Mouse (Mus musculus) liver, adult 2 months (tissue): ENCODE results near the gene Aldh5a1.

Source experiments
- CTCF ChIP-seq: fragments of 200-500 bp; IDR thresholded peaks from 2 replicates; pipeline ENCODE4 v1.5.1; 2011; ENCODE audit warnings: low read depth, low read length, control low read depth
- POLR2A ChIP-seq: fragments of 200-500 bp; IDR thresholded peaks from 2 replicates; pipeline ENCODE4 v1.6.1; 2011; ENCODE audit warnings: low read length, control low read depth; ENCODE audit not compliant: insufficient read depth; ENCODE audit errors: extremely low read depth

DNA sequence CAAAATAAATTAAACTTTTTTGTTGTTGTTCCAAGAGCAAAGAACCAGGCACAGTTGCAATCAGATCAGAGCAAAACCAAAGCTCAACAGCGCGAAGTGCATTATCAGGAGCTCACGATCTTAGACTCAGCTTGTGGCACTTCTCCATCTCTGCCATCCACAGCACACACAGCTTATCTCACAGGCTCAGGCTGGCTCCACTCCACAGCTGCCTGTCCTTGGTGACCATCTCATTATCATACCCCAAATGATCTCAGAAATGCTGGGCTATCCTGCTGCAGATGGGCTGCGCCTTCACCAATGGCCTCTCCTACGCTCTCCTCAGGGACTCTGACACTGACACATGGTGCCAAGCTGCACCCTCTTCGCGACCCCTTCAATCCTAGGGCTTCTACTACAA lies 4.3 kb downstream of the Aldh5a1 start:
- TF ChIP-seq CTCF (no peak), POLR2A (no peak)
